Mouse (Mus musculus) embryonic stem cell, embryonic (primary cell): ENCODE measurements around the gene Adam11.

Experiments used
- CTCF ChIA-PET, 4 experiments: fragments of 300-600 bp in 2 of 4; fragments of 350-600 bp in 2 of 4; sonication (Branson Sonifier 250); formaldehyde crosslinking; loops; one replicate each; lab custom pipeline; 2022; ENCODE audit warnings: inconsistent platforms in 2 of 4; lab: Charles Lee
- POLR2A ChIA-PET, 4 experiments: fragments of 300-600 bp in 2 of 4; fragments of 350-600 bp in 2 of 4; sonication (Branson Sonifier 250); formaldehyde crosslinking; loops; one replicate each; lab custom pipeline; 2022; ENCODE audit warnings: antibody characterized with exemption in 4 of 4, inconsistent platforms in 1 of 4; lab: Charles Lee

Adam11 gene

GRCm38 (mm10) chr11:102820432-102820831 lies 59.2 kb downstream of the Adam11 start:
- CTCF ChIA-PET, result interaction anchor here (0.6 to 1.4 kb wide), 22 partner anchors 10 to 1789 kb away, joined by 3 to 6 read pairs (median 3); no protein-coding TSS in a partner anchor
- POLR2A ChIA-PET, result interaction anchor here (0.6 to 3.8 kb wide), 85 partner anchors 9 to 1518 kb away, joined by 3 to 25 read pairs (median 4); partner anchors contain the start of genes Hexim1 (in 3 of the 4), Ccdc103 (in 2 of the 4), Eftud2 (in 2 of the 4) and Dcakd (in 1 of the 4)

- CTCF ChIA-PET, result interaction anchor here in 3 of 4 experiments (0.7 to 1.4 kb wide), 6 partner anchors 9 to 451 kb away, joined by 3 to 6 read pairs (median 4); no protein-coding TSS in a partner anchor
- POLR2A ChIA-PET, result interaction anchor here (0.6 to 3.8 kb wide), 32 partner anchors 9 to 473 kb away, joined by 3 to 25 read pairs (median 6); partner anchors contain the start of genes Hexim1 (in 2 of the 4), Ccdc103 (in 1 of the 4), Eftud2 (in 1 of the 4) and Slc25a39 (in 1 of the 4)
Measured at GRCm38 (mm10) chr11:102821231-102821630, 60.0 kb downstream of the Adam11 start.

- ChIA-PET CTCF (interaction anchor here in 2 of 4 experiments (0.5 to 1.0 kb wide), 2 partner anchors 52 to 582 kb away, joined by 3 to 15 read pairs; no protein-coding TSS in a partner anchor), POLR2A (interaction anchor here in 2 of 4 experiments (1.0 to 3.6 kb wide), 8 partner anchors 10 to 52 kb away, joined by 3 to 20 read pairs (median 5); partner anchors contain the start of gene Higd1b (in 1 of the 2))
Measured at GRCm38 (mm10) chr11:102826476-102826875, 65.2 kb downstream of the Adam11 start.

GRCm38 (mm10) chr11:102827097-102827496 lies 65.9 kb downstream of the Adam11 start:
- POLR2A ChIA-PET, result interaction anchor here in 2 of 4 experiments (0.7 to 3.6 kb wide), 19 partner anchors 8 to 289 kb away, joined by 3 to 20 read pairs (median 4); partner anchors contain the start of genes Gjc1 (in 1 of the 2), Hexim1 (in 1 of the 2) and Higd1b (in 1 of the 2)
- CTCF ChIA-PET, result interaction anchor here in 2 of 4 experiments (0.9 to 1.7 kb wide), 5 partner anchors 50 to 254 kb away, joined by 3 to 8 read pairs (median 4); no protein-coding TSS in a partner anchor
